Mouse (Mus musculus) embryonic facial prominence, embryonic 10.5 days (tissue): ENCODE measurements around the gene Ptgds. TPM values are rescaled to one million over a fixed set of nuclear protein-coding genes. Genes with fewer than 3 reads are reported as not detected.

Source experiments
- DNase-seq: peaks from one replicate; pipeline ENCODE4 v3.0.0-alpha.2; 2017; ENCODE audit warnings: low spot score
- H3K27ac ChIP-seq: fragments of 300-500 bp; sonication (generic); replicated peaks from 2 replicates; pipeline ENCODE4 v1.5.1; 2016; ENCODE audit warnings: mild to moderate bottlenecking
- H3K27me3 ChIP-seq: fragments of 300-500 bp; sonication (generic); replicated peaks from 2 replicates; pipeline ENCODE4 v1.6.1; 2016; ENCODE audit warnings: low read depth, mild to moderate bottlenecking; ENCODE audit not compliant: poor library complexity, severe bottlenecking
- H3K36me3 ChIP-seq: fragments of 300-500 bp; sonication (generic); replicated peaks from 2 replicates; pipeline ENCODE4 v1.6.1; 2016; ENCODE audit warnings: mild to moderate bottlenecking, moderate library complexity
- H3K4me1 ChIP-seq: fragments of 300-500 bp; sonication (generic); 2 replicates; pipeline ENCODE4 v1.6.1; 2016
- H3K4me3 ChIP-seq: fragments of 300-500 bp; sonication (generic); 2 replicates; pipeline ENCODE4 v1.5.1; 2016; ENCODE audit warnings: mild to moderate bottlenecking, moderate library complexity
- H3K9me3 ChIP-seq: fragments of 300-500 bp; sonication (generic); 2 replicates; pipeline ENCODE4 v1.6.1; 2016; ENCODE audit warnings: mild to moderate bottlenecking
- WGBS: fragments of 180-500 bp; shearing (Covaris S2); methylation state at CpG from one replicate; pipeline ENCODE4 v1.1.7; 2016; 5-methylcytosine and 5-hydroxymethylcytosine counted together
- polyA plus RNA-seq: library from polyadenylated mRNA; unstranded; fragments of >200 nt; fragmentation: Nextera tagmentation; extraction: Ambion mirVana; gene quantifications from 2 replicates; pipeline ENCODE4 v1.2.1, GENCODE M21; 2016

The Ptgds gene
- polyA plus RNA-seq, 1 experiment from 2014 or later, result not detected

DNA sequence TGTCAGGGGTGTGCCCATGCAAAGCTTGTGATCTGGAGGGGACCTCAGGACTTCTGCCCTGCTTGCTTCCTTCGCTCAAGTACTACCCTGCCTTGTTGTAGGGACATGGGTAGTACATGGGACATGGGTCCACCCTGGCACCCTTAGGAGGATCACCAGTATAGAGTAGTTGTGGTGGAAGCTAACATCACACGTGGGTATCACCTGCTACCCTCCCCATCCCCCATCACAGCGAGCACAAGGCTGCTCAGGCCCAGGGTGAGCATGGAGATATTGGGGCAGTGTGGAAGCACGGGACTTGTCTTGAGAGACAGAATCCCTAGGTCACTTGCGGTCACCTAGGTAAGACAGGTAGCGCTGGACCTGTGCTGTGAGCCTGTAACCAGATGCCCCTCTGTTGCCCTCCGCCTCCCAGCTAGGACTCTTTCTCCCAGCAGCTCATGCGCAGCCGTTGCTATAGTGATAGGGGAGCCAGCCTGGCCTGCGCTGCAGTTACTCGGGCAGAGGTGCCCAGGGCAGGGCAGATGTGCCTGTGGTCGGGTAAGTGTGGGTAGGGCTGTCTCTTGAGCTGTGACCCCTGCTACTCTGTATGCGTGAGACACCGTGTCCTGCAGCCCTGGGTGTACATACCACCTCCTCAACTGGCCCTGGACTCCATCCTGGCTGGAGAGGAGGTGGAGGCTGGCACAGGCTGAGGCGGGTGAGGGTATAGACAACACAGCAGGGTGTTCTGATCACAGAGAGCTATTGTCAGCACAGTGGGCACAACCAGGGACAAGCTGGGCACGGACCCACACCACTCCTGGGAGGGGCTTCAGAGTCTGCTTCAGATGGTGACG is 39.2 kb downstream of the Ptgds start:
- Histone ChIP-seq H3K27ac (peak overlapping the region; percentile 15; the same call in 1 of the 2 replicates), H3K4me3 (peak overlapping the region; percentile 9; the same call in 1 of the 2 replicates), H3K36me3 (peaks cover 8% of the 10 kb centered on the region; the same call in 1 of the 2 replicates), H3K9me3 (no peaks in the 10 kb centered on the region), H3K4me1 (peaks cover 41% of the 10 kb centered on the region), H3K27me3 (peaks cover 46% of the 10 kb centered on the region)
- 66% methylated on average over 17 of the region's 17 CpGs for WGBS
- DNase-seq, result no peak

GRCm38 (mm10) chr2:25429435-25430180 is 40.2 kb downstream of the Ptgds start:
- 73% methylated on average over 5 of the region's 5 CpGs for WGBS
- Histone ChIP-seq H3K27me3 (peaks cover 56% of the 10 kb centered on the region), H3K4me1 (peaks cover 41% of the 10 kb centered on the region), H3K36me3 (peaks cover 4% of the 10 kb centered on the region; the same call in 1 of the 2 replicates), H3K4me3 (peak overlapping the region; percentile 86), H3K9me3 (no peaks in the 10 kb centered on the region), H3K27ac (peak overlapping the region; percentile 88; the same call in 1 of the 2 replicates)
- no peak for DNase-seq

DNA sequence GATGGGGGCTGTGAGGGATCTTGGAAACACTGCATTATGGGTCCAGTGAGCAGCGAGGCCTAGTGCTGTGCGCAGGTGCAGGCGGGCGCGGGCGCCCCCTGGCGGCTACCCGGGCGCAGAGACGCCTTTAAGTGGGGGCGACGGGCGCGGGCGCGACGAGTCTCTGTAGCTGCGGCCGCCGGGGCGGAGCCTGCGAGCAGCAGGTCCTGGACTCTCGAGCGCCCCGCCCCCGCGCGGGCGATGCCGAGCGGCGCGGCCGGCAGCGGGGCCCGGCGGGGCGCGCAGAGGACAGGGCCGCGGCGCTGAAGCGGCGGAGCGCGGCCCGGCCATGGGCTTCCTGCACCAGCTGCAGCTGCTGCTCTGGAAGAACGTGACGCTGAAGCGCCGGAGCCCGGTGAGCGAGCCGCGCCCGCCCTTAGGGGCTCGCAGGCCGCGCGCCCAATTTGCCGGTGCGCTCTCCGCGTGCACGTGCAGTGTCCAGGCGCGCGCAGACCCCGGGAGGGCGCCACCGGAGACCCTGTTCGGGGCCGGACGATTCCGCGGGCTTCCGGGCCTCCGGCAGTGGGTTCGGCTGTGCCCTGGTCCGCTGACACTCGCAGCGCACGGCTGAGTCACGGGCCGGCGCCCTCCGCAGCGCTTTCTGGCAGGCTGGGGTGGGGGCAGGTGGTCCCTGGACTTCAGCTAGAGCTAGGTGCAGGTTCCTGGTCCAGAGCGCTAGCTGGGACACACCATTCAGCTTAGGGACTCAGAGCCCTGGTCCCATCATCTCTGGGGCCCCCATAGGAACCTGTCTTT is 41.2 kb downstream of the Ptgds start, which contains the start of gene Abca2:
Gene Abca2 (plus strand): TSS at position 262 of the 795 bp plus-strand sequence.
- peaks cover 65% of the 10 kb centered on the region for H3K27me3 ChIP-seq
- no peaks in the 10 kb centered on the region for H3K9me3 ChIP-seq
- peak within 1 kb of the TSS; percentile 86 for H3K4me3 ChIP-seq
- WGBS, result 1% methylated on average over 89 of the region's 89 CpGs
- peak within 1 kb of the TSS; percentile 88 for H3K27ac ChIP-seq
- peak; percentile 96 for DNase-seq
- peaks cover 41% of the 10 kb centered on the region for H3K4me1 ChIP-seq
- peaks cover 4% of the 10 kb centered on the region; the same call in 1 of the 2 replicates for H3K36me3 ChIP-seq

- peaks cover 38% of the 10 kb centered on the region for H3K4me1 ChIP-seq
- H3K4me3 ChIP-seq, result no peak overlapping the region
- H3K27me3 ChIP-seq, result peaks cover 73% of the 10 kb centered on the region
- no peak for DNase-seq
- WGBS, result 84% methylated on average over 5 of the region's 5 CpGs
- H3K27ac ChIP-seq, result no peak overlapping the region
- H3K9me3 ChIP-seq, result no peaks in the 10 kb centered on the region
- no peaks in the 10 kb centered on the region for H3K36me3 ChIP-seq
These were observed 42.6 kb downstream of the Ptgds start for GRCm38 (mm10) chr2:25427256-25427655.

GRCm38 (mm10) chr2:25426721-25427191 is 43.1 kb downstream of the Ptgds start:
- Histone ChIP-seq H3K27ac (no peak overlapping the region), H3K36me3 (no peaks in the 10 kb centered on the region), H3K4me3 (no peak overlapping the region), H3K4me1 (peaks cover 33% of the 10 kb centered on the region), H3K27me3 (peaks cover 73% of the 10 kb centered on the region), H3K9me3 (no peaks in the 10 kb centered on the region)
- 23% methylated on average over 5 of the region's 5 CpGs for WGBS
- peak; percentile 83 for DNase-seq

GRCm38 (mm10) chr2:25425481-25425880 is 44.4 kb downstream of the Ptgds start:
- WGBS, result 54% methylated on average over 27 of the region's 27 CpGs
- H3K9me3 ChIP-seq, result no peaks in the 10 kb centered on the region
- H3K4me3 ChIP-seq, result no peak overlapping the region
- no peak overlapping the region for H3K27ac ChIP-seq
- H3K4me1 ChIP-seq, result peaks cover 20% of the 10 kb centered on the region
- H3K27me3 ChIP-seq, result peaks cover 64% of the 10 kb centered on the region
- H3K36me3 ChIP-seq, result no peaks in the 10 kb centered on the region
- DNase-seq, result no peak

DNA sequence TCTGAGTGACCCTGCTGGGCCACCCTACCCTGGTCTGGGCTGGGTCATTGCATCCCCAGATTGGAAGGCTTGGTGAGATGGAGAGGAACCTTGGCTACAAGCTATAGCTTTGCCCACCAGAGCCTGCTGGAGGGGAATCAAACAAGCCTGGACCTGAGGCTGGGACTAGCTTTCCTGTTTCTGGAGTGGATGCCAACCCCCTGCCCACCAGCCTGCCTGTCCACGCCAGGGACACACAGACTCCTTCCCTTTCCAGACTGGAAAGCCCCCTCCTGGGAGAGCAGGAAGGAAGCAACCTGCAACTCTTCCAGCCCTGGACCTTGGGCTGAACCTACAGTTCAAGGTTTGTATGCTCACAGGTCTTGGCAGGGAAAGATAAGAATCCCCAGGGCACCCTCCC is 46.2 kb downstream of the Ptgds start:
- peaks cover 46% of the 10 kb centered on the region for H3K27me3 ChIP-seq
- WGBS, result 79% methylated on average over 1 of the region's 1 CpGs
- peaks cover 7% of the 10 kb centered on the region for H3K4me1 ChIP-seq
- DNase-seq, result no peak
- H3K9me3 ChIP-seq, result no peaks in the 10 kb centered on the region
- no peaks in the 10 kb centered on the region for H3K36me3 ChIP-seq
- H3K27ac ChIP-seq, result no peak overlapping the region
- no peak overlapping the region for H3K4me3 ChIP-seq

DNA sequence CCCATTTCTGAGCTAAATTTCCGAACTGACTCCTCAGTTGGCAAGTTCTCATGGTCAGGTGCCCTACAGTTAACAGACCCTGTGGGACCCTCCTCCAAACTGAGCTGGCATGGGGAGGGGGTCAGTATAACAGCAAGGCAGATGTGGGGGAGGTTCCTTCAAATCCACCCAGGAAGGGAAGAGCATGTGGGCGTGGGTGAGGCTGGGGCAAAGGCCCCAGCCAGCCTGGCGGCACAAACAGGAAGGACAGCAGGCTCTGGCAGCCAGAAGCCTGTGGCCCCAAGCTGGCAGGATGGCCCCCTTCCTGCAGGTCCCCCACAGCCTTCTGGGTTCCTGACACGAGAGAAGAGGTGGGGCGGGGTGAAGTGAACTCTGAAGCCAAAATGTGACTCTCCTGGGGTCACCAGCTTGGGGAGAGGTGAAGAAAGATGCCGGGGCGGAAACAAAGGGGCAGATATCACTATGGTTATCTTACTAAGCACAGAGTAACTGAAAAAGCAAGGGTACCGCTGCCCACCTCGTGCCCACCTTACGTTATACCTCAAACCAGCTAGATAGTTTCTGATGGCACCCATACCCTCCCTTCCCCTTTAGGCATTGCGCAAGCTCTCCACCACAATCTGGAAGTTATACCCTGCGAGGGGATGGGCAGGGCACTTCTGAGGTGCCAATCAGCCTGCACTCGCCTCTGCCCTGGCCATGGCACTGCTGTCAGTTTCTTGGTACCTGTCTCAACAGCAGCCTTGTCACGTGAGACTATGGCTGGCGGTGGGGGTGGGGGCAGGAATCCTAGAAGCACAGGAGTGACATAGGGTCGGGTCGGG is 47.0 kb downstream of the Ptgds start, which contains the start of gene Fut7:
Gene Fut7 (plus strand): TSS at position 681 of the 824 bp plus-strand sequence.
- H3K4me3 ChIP-seq, result no peak within 1 kb of the TSS
- no peak for DNase-seq
- H3K27me3 ChIP-seq, result peaks cover 50% of the 10 kb centered on the region
- peaks cover 4% of the 10 kb centered on the region; the same call in 1 of the 2 replicates for H3K4me1 ChIP-seq
- H3K27ac ChIP-seq, result no peak within 1 kb of the TSS
- no peaks in the 10 kb centered on the region for H3K9me3 ChIP-seq
- H3K36me3 ChIP-seq, result no peaks in the 10 kb centered on the region
- WGBS, result 63% methylated on average over 17 of the region's 17 CpGs

DNA sequence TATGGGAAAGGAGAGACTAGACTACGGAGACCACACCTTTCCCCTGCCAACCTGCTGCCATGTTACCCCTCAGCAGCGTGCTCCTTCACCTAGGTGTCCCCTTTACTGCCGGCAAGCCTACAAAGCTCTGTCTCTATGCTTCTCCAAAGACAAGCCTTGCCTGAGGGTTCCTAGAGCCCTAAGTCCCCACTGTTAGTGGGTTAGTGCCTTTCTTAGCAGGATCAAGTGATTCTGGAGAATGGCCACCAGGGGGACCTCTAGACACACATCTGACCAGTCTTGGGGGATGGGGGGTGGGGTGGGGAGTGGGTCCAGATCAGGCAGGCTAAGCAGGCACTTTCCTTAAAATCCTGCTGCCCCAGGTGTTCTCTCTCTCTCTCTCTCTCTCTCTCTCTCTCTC is 48.0 kb downstream of the Ptgds start:
- H3K27ac ChIP-seq, result no peak overlapping the region
- no peak overlapping the region for H3K4me3 ChIP-seq
- 19% methylated on average over 3 of the region's 3 CpGs for WGBS
- peaks cover 4% of the 10 kb centered on the region; the same call in 1 of the 2 replicates for H3K4me1 ChIP-seq
- peak; percentile 78 for DNase-seq
- H3K9me3 ChIP-seq, result no peaks in the 10 kb centered on the region
- no peaks in the 10 kb centered on the region for H3K36me3 ChIP-seq
- H3K27me3 ChIP-seq, result peaks cover 50% of the 10 kb centered on the region

- no peaks in the 10 kb centered on the region for H3K9me3 ChIP-seq
- peaks cover 6% of the 10 kb centered on the region for H3K27me3 ChIP-seq
- no peak overlapping the region for H3K4me3 ChIP-seq
- no peak overlapping the region for H3K27ac ChIP-seq
- H3K36me3 ChIP-seq, result no peaks in the 10 kb centered on the region
- 20% methylated on average over 3 of the region's 3 CpGs for WGBS
- H3K4me1 ChIP-seq, result peaks cover under 1% of the 10 kb centered on the region; the same call in 1 of the 2 replicates
- no peak for DNase-seq
These were observed 52.4 kb downstream of the Ptgds start for GRCm38 (mm10) chr2:25417426-25417825.
